Mouse (Mus musculus): Measurements from ENCODE around the gene Tedc2.

- TF ChIP-seq CTCF (IDR thresholded peaks at IDR 0.05; ENCODE audit: extremely low read depth, insufficient read depth, insufficient read length, insufficient replicate concordance) (no peak), POLR2A (IDR thresholded peaks at IDR 0.05; ENCODE audit: low read depth, low read length) (no peak)
Observed at GRCm38 (mm10) chr17:24220435-24221411, at the start of gene Tedc2.
